Mouse (Mus musculus): Measurements from ENCODE around the gene Tgif1.

Tgif1 gene

DNA sequence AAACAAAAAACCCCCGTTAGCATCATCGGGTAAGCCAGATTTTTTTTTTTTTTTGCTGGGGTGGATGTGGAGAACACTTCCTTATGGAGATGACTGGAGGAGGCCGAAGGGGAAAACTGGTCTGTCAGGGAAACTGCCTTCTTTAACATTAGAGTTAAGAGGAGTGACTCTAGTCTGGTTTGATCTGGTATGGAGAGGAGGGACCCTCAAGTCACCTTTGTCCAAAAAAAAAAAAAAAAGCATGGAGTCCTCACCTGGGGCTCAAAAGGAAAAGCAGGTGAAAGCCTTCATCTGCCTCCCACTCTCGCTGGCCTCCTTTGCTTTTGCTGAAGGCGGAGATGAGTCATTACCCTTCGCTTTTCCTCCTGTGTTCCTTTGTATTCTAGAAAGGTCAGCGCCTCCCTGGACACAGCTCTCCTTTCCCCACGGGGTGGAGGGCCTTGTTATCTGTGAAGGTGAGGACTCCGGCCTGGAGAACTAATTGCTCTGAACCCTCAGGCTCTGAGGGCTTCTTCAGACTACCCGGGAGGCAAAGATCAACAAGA, 11.8 kb upstream of the Tgif1 start:
- DNase-seq, result no peak

- no peak for DNase-seq
Observed at GRCm38 (mm10) chr17:70864645-70865044, 11.3 kb upstream of the Tgif1 start.

DNA sequence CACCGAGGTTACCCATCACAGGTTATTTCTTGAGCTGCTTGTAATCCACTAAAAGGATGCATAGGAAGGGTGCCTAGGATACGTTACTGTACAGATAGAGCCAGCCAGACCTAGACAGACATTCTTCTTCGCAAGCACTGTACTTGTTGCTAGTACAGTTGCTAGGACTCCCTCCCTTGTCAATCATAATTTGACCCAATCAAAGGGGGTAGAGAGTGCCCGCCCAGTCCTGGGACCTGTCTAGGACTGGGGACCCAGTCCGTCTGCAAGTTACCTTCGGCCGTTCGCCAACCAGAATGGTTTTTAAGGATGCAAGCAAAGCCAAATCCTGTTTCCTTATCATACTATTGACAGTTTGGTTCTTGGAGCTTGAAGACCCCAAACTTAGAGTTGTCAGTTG, 10.8 kb upstream of the Tgif1 start:
- DNase-seq, result no peak

- DNase-seq, result no peak
Observed at GRCm38 (mm10) chr17:70858814-70859213, 5.5 kb upstream of the Tgif1 start.

- no peak for DNase-seq
Observed at GRCm38 (mm10) chr17:70856871-70857415, 3.6 kb upstream of the Tgif1 start.

DNA sequence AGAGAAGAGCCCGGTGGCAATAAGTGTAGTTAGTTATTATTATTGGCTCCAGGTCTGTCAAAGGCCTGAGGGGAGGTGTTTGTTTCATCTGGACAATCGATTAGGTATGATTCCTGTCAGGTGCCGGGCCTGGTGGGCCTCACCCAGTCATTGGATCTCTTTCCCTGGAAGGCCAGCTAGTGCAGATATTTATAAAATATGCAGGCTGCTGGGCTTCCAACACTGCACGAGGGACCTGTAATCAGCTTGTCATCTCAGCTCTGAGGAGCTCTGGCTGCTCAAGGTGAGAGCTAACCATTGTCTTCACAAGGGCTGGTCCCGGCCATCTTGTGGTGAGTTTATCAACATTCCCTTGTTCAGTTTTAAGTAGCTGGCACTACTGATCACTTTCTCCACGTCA, 675 bp upstream of the Tgif1 start:
- no peak for DNase-seq

DNA sequence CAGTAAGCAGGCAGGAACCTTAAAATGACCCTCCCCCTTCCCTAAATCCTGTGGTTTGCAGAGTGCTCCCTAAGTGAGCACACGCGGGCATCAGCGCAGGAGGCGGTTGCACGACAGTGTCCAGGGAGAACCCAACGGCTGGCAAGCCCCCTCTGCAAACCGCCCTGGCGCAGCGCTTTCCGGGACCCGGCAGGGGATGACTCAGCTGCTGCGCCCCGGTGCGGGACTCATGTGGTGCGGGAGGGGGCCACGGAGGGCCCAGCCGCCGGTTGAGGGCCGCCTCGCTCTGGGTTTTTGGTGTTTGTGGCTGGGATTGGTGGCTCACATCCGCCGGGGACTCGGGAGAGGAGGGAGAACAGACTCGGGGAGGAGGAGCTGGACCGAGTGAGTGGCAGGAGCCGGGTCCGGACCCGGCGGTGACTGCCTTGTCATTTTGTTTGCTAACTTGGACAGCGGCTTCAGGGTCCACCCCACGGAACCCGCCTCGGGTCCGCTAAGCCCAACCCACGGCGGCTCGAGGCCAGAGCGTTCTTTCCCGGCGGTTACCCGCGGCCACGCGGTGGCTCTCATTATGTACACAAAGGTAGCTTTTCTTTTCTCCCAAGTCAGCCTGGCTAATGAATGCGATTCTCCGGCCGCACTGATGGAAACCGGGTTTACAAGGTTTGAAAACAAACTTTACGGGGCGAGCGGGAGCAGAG, 510 bp downstream of the Tgif1 start:
- peak; percentile 27 for DNase-seq

DNA sequence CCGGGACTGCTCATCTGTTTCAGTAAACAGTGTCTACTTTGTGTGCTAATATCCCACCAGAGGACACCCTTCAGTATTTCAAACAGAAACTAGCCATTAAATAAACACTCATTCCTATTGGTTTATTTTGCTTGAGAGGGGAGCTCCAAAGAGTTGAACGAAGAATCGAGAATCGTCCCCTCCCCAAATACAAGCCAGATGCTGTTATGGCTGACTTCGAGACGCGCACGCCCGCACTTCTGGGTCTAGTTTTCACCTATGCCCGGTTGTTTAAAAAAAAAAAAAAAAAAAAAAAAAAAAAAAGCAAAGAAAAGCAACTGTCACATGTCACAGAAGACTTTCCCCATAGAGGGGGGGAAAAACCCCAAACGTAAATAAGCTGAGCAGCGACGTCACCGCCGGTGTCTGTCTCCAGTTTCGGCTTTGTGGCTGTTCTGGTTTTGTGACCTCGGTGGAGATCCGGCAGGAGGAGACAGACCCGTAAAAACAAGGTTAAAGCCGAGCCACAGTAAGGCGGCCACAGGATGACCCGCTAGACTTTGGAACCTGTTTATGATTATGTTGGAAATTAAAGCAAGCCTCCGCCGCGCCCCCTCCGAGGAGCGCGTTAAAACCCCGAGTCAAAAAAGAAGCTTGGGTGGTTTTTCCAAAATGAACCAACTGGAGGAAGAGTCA, 1.2 kb downstream of the Tgif1 start:
- peak; percentile 26 for DNase-seq

DNA sequence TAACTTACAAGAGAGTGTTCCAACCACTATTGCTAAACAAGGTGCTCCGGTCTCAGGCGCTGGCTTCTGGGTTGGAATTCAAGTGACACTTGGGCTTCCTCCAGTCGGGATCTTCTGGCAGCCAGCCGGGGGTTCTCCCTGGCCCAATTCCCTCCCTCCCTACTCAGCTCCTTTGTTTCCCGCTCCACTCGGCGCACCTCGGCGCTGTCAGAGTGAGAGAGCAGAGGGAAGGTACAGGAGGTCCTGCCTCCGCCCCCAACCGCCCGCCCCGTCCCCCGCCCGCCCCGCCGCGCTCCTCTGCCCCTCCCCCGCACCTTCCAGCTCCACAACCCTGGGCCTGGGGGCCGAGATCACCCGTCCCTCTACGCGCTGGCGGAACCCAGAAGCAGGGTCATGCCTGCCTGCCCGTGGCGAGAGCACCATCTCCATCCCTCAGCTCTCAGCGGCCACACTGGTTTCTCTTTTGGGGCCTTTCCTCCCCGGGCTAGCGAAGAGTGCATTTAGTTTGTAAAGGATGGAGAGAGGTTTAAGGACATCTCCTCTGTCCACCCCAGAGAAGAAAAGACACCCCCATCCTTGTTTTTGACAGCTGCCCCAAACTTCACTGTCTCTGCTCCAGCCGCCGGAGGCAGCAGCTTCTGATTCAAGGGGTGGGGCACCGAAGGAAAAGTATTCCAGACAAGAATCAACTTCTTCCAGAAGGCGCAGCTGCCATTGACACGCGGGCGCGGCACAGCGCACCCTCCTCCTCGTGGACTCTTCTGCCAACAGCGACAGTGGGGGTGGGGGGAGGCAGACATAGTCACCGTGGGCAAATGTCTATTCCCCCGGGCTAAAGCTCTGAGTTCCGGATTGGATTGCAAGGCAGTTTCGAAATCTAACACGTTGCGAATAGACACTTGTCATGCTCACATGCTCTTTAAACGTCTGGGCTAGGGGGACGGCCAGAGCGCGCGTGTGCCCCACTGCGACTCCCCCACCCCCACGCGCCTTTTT, 2.1 kb downstream of the Tgif1 start:
- peak; percentile 37 for DNase-seq

- DNase-seq, result peak; percentile 18
Observed at GRCm38 (mm10) chr17:70850233-70850995, 2.9 kb downstream of the Tgif1 start.

DNA sequence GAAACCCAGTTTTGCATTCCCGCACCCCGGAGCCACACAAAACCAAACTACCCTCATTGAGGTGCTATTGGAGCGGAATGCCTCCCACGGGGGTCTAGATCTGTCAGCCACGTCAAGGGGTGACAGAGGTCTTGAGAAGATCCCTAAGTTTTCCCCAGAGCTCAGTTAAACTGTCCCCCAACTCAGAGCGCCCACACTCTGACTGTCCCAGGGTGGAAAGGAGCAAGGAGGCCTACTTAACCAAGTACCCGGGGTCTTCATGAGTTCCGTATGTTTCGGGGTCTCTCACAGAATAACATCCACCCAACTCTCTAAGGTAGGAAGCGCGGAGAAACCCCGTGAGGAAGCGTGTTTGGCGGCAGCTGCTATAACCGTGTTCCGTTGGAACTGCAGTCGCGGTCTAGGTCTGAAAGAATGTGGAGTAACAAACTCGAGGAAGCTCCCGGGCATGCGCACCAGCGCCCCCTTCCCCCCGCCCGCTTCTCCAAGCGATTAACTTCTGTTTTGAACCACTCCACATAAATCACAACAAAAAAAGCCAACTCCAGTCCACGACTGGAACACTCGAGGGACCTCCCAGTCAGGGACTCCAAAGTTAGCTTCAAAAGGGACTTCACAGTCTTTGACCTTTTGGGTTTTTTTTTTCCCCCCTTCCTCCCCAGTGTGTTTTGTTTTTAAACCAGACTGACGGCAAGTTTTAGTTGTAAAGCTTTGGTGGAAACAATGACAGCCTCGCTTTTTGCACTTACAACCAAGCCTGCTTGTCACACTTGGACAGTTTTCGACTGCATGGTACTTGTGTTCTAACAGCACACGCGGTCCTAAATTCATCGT, 3.7 kb downstream of the Tgif1 start:
- no peak for DNase-seq

DNA sequence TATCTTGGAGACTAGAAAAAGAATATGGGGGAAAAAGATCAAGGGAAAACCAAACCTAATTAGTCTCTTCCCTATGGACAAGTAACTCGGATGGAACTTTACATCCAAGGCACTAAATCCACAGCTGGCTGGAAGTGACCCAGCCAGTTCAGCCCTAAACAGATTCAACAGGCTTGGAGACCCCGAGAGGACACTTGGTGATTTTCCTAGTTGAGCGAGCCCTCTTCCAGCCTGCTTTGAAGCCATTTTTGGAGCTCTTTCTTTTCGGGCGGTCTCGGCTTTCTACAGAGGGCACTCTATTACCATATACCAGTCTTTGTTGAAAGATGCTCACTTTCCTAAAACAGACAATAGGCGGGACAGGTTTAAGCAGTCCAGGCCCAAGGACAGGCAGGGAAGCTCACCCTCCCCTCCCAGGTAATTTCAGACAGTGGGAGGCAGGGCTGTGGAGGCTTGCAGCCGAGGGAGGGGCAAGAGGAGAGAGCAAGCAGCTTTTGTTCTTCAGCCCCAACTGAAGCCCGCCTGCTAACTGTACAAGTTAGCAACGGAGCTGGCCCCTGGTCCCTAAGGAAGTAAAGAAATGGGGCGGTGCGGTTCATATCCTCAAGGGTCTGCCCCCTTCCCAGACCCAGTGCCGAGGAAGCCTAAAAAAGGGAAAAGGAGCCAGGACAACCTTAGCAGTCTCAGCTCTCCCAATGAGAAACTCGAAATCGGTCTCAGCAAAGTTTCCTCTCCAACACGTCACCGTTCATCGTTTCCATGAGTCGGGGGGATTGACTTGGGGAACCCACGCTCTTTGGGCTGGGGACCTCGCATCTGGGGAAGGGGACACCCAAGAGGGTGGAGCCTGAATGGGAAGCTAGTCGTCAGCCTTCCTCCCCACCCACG, 4.6 kb downstream of the Tgif1 start:
- DNase-seq, result no peak

GRCm38 (mm10) chr17:70847751-70848510, 5.4 kb downstream of the Tgif1 start:
- no peak for DNase-seq

DNA sequence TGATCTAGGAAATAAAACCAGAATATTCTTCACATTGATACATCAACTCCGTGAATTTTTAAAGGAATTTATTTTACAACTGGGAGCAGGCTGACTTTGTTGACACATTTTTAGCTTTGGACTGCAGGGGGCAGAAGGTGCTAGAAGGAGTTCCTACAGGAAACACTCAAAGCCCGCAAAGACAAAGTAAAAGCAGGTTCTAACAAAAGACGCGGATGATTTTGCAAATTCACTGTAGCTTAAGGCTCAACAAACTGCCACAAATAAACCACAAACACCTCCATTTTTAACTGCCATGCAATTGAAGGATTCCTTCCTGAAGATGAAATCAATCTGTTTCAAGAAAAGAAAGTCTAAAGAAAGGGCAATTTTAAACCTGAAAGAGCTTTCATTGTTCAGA, 6.3 kb downstream of the Tgif1 start:
- no peak for DNase-seq

DNA sequence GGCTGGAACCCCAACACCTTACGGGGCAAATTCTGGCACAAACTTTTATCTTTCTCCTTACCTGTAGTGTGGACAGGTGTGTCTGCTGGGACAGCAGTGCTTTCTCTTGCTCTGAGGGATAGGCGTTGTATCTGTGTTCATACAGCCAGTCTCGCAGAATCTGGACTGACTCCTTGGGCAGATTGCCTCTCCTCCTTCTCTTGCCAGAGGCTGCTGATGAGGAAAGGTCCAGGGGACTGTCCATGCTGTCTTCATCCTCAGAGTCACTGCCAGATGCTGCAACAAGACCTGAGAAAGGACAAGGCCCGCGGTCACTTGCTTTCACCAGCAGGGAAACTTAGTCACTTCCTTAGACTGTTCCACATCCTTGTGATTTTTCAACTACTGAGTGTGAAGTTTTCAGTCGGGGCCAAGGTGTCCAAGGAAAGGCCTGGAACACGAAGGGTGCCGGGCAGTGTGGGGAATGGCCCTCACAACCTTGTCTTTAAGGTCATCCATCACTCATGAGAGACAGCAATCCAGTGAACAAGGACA, 7.2 kb downstream of the Tgif1 start:
- DNase-seq, result no peak

- no peak for DNase-seq
Observed at GRCm38 (mm10) chr17:70845543-70845942, 7.8 kb downstream of the Tgif1 start.

DNA sequence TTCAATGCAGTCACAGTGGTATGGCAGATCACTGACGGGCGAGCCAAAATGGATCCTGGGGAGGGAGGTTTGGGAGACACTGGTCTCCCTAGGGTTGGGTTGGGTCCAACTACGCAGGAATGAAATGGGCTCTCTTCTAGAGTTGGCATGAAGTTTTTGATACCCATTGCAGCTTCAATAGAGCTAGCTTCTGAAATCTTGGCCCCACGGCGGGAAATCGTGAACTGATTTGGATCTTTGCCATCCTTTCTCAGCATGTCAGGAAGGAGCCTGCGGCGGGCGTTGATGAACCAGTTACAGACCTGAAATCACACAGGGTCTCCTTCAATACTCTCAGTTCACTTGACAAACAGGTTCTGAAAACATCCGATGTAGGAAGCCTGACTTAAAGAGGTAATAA, 8.4 kb downstream of the Tgif1 start:
- no peak for DNase-seq

DNA sequence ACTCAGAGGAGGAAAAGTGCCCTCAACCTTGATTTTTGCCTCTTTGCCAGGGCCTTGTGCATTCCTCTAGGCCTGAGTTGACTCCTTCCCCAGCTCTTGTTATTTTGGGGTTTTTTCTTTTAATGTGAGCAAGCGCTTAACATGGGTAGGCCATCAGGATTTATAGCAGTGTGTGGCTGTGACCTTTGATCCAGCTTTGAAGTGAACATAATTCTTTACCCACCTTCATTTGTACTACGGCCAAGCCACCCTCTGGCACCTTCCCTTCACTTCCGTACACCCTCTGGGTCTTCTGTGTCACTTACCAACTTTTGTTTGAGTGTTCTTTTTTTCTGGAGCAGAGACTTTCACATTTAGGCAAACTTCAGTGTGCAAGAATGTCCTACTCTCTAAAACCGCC, 10.1 kb downstream of the Tgif1 start:
- no peak for DNase-seq

DNA sequence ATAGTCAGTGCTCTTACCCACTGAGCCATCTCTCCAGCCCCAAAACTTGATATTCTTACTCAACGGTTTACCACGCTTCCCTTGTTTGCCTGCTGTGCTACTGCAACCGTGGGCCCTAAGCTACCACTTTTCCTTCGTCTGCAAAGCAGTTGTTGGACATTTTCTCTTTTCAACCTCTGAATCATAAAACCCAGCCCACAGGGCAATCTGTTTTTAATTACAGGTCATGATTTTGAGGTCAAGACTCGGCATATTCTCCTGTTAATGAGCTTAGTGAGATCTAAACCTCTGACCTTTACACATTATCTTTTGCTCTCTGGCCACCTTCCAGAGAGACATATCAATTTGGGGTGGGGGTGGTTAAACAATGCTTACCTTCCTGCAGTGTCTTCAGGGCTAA, 14.8 kb downstream of the Tgif1 start:
- DNase-seq, result no peak
